Mouse (Mus musculus) brain, embryonic 14.5 days (tissue): Measurements from ENCODE around the gene Clcnka. TPM values are rescaled to one million over a fixed set of nuclear protein-coding genes. Genes with fewer than 3 reads are reported as not detected.
A peak's percentile ranks its signal among the peaks of the same experiment; 100 is the strongest.

Experiments
- DNase-seq: peaks from one replicate; pipeline ENCODE4 v3.0.0-alpha.2; 2011; ENCODE audit warnings: low read depth
- CTCF ChIP-seq: fragments of 200-500 bp; IDR thresholded peaks from 2 replicates; pipeline ENCODE4 v1.5.1; 2012; ENCODE audit warnings: inconsistent platforms, mild to moderate bottlenecking, moderate library complexity, borderline replicate concordance; ENCODE audit not compliant: insufficient read depth, insufficient read length; ENCODE audit errors: extremely low read depth
- POLR2A ChIP-seq: fragments of 200-500 bp; IDR thresholded peaks from 2 replicates; pipeline ENCODE4 v1.6.1; 2012; ENCODE audit warnings: mild to moderate bottlenecking, inconsistent platforms, borderline replicate concordance; ENCODE audit not compliant: poor library complexity, insufficient read depth, insufficient read length, severe bottlenecking; ENCODE audit errors: extremely low read depth
- polyA plus RNA-seq: library from polyadenylated mRNA; depleted of rRNA; stranded (reverse); fragments of >200 nt; gene quantifications from 2 replicates; pipeline ENCODE4 v1.2.3, GENCODE M21; 2012; rRNA removed

Gene Clcnka
- 0.11 and 0.19 TPM in 2 replicates for polyA plus RNA-seq

- TF ChIP-seq CTCF (no peak), POLR2A (no peak)
- DNase-seq: no peak
These were observed at the start of gene Clcnka for GRCm38 (mm10) chr4:141398545-141398944. Clcnka (minus strand) TSS chr4:141398724.

GRCm38 (mm10) chr4:141446211-141446610 lies 47.7 kb upstream of the Clcnka start:
- no peak for TF ChIP-seq POLR2A
- no peak for TF ChIP-seq CTCF
- no peak for DNase-seq

GRCm38 (mm10) chr4:141445328-141445720 lies 46.8 kb upstream of the Clcnka start:
- TF ChIP-seq POLR2A (no peak), CTCF (no peak)

GRCm38 (mm10) chr4:141444451-141445327 lies 46.2 kb upstream of the Clcnka start, which contains the start of gene Zbtb17:
Zbtb17 (plus strand) TSS chr4:141444654.
- TF ChIP-seq CTCF (no peak), POLR2A (peak; percentile 72; the same call in 1 of the 2 replicates)

More at GRCm38 (mm10) chr4:141445328-141445720, 46.8 kb upstream of the Clcnka start:
- DNase-seq: no peak

GRCm38 (mm10) chr4:141443641-141444429 lies 45.3 kb upstream of the Clcnka start:
- TF ChIP-seq POLR2A (no peak), CTCF (no peak)
- DNase-seq: no peak

More at GRCm38 (mm10) chr4:141444451-141445327, 46.2 kb upstream of the Clcnka start, which contains the start of gene Zbtb17:
- DNase-seq: peak; percentile 96

- DNase-seq: no peak
- TF ChIP-seq CTCF (no peak), POLR2A (no peak)
These were observed 42.4 kb upstream of the Clcnka start for GRCm38 (mm10) chr4:141440877-141441276.

GRCm38 (mm10) chr4:141439083-141439803 lies 40.7 kb upstream of the Clcnka start:
- DNase-seq: no peak
- TF ChIP-seq CTCF: no peak
- TF ChIP-seq POLR2A: no peak

GRCm38 (mm10) chr4:141435974-141436373 lies 37.5 kb upstream of the Clcnka start, which contains the start of gene Srarp:
Srarp (minus strand) TSS chr4:141436105.
- TF ChIP-seq POLR2A (no peak), CTCF (no peak)
- DNase-seq: no peak

- TF ChIP-seq POLR2A (no peak), CTCF (no peak)
- no peak for DNase-seq
These were observed 34.7 kb upstream of the Clcnka start for GRCm38 (mm10) chr4:141433191-141433590.

GRCm38 (mm10) chr4:141432666-141433065 lies 34.1 kb upstream of the Clcnka start:
- no peak for TF ChIP-seq CTCF
- no peak for TF ChIP-seq POLR2A
- DNase-seq: no peak
